Mouse (Mus musculus): Measurements from ENCODE around the gene Gng2. TPM values are rescaled to one million over a fixed set of nuclear protein-coding genes. Genes with fewer than 3 reads are reported as not detected.
"Not testable (repeated sequence)": the region's sequence is repeated elsewhere in the genome, so short reads cannot be mapped to it uniquely, and the experiment has no call there.

The Gng2 gene
- polyA plus RNA-seq, 1 experiment from 2014 or later = 54.8 TPM

DNA sequence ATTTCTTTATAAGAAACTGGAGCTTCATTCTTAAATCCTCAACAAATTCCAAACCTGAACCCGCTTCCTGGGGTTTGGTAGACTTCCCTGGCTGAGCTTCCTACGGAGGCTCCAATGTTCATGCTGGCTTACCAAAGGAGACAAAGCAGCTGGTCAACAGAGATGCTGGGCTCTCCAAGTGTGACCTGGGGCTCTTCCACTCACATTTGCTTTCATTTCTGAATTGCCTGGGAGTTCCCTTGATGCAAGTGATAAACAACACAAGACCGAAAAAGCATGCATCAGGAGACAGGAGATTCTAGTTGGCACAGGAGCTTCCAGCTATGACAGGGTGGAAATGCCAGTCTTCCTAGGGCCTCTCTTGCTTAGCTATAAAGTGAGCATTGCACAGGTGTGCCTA is 72.6 kb downstream of the Gng2 start:
- no peak overlapping the region for H3K9ac ChIP-seq
- peaks cover 21% of the 10 kb centered on the region for H3K4me1 ChIP-seq (replicated peaks)
- peak overlapping the region; percentile 62 for H3K27ac ChIP-seq
- 82% methylated on average over 3 of the region's 3 CpGs for WGBS
- no peak overlapping the region for H3K4me2 ChIP-seq
- no peaks in the 10 kb centered on the region for H3K27me3 ChIP-seq
- H3K4me3 ChIP-seq = no peak overlapping the region
- no peaks in the 10 kb centered on the region for H3K9me3 ChIP-seq (replicated peaks)
- ATAC-seq (replicated peaks; ENCODE audit: insufficient number of reproducible peaks, insufficient read depth, low FRiP score, low read depth) = no peak
- no peaks in the 10 kb centered on the region for H3K36me3 ChIP-seq

DNA sequence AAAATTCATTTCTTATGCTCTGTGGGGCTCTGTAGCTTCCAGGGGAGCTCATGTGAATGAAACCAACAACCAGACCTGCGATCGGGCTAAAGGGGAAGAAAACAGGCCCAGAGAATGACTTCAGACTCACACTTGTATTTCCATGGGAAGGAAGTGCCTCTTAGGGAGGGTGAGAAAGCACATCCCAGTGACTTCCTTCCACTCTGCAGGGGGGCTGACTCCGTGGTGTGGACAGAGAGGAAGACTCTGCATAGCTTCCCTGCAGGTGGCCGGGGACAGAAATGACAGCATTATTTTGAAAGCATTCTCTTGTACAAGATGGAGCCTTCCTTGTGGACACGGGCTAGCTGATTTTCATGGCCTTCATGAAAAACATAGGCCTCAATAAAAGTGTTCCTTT is 73.4 kb downstream of the Gng2 start:
- 57% methylated on average over 5 of the region's 5 CpGs for WGBS
- H3K4me1 ChIP-seq (replicated peaks) = peaks cover 21% of the 10 kb centered on the region
- H3K27ac ChIP-seq = no peak overlapping the region
- ATAC-seq (replicated peaks; ENCODE audit: insufficient number of reproducible peaks, insufficient read depth, low FRiP score, low read depth) = no peak
- H3K27me3 ChIP-seq = no peaks in the 10 kb centered on the region
- no peaks in the 10 kb centered on the region for H3K9me3 ChIP-seq (replicated peaks)
- no peaks in the 10 kb centered on the region for H3K36me3 ChIP-seq
- H3K4me2 ChIP-seq = no peak overlapping the region
- no peak overlapping the region for H3K9ac ChIP-seq
- no peak overlapping the region for H3K4me3 ChIP-seq

DNA sequence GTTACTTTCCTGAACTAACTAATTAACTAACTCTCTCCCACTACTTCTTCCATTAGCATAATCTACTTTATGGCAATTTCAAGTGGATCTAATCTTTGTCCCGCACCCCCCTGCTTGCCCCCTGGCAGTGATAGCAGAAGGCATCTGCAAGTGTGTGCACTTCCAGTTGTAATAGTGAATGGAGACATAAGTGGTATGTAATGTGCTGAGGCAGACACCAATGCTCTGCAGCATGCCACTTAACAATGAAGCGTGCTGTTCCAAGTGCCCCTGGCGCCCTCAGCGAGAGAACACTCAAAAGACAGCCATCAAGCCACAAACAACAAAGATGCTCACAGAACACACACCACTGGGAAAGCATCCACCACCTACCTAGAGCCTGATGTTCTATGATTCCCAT is 76.9 kb downstream of the Gng2 start:
- Histone ChIP-seq H3K9ac (no peak overlapping the region), H3K4me2 (no peak overlapping the region), H3K4me3 (no peak overlapping the region), H3K4me1 (replicated peaks) (peaks cover 9% of the 10 kb centered on the region), H3K27me3 (no peaks in the 10 kb centered on the region), H3K9me3 (replicated peaks) (no peaks in the 10 kb centered on the region), H3K36me3 (no peaks in the 10 kb centered on the region), H3K27ac (no peak overlapping the region)
- 75% methylated on average over 4 of the region's 4 CpGs for WGBS
- ATAC-seq (replicated peaks; ENCODE audit: insufficient number of reproducible peaks, insufficient read depth, low FRiP score, low read depth) = no peak

DNA sequence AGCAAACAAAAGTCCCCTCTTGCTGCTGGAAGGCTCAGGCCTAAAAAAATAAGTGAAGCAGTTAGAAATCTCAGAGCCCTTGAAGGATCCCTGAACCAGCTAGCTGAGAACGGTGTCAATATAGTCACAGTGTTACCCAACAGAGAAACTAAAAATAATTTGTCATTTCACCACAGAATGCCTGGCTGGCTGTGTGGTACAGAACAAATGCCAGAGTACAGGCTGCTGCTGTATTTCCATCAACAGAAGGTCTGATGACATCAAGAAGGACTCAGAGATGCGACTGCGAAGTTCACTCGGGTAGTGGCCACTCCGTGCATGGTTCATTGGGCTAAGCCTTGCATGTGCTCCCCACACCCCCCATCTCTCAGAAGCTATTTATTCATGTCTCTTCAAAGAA is 89.9 kb downstream of the Gng2 start:
- no peaks in the 10 kb centered on the region for H3K27me3 ChIP-seq
- WGBS = 61% methylated on average over 5 of the region's 5 CpGs
- no peak overlapping the region for H3K27ac ChIP-seq
- ATAC-seq (replicated peaks; ENCODE audit: insufficient number of reproducible peaks, insufficient read depth, low FRiP score, low read depth) = no peak
- H3K4me2 ChIP-seq = no peak overlapping the region
- 0 out of 2 replicates have a peak, but pooled peaks cover 3% of the 10 kb centered on the region for H3K4me1 ChIP-seq (replicated peaks)
- H3K9me3 ChIP-seq (replicated peaks) = no peaks in the 10 kb centered on the region
- no peak overlapping the region for H3K9ac ChIP-seq
- peaks cover 15% of the 10 kb centered on the region; the same call in 1 of the 2 replicates for H3K36me3 ChIP-seq
- no peak overlapping the region for H3K4me3 ChIP-seq

DNA sequence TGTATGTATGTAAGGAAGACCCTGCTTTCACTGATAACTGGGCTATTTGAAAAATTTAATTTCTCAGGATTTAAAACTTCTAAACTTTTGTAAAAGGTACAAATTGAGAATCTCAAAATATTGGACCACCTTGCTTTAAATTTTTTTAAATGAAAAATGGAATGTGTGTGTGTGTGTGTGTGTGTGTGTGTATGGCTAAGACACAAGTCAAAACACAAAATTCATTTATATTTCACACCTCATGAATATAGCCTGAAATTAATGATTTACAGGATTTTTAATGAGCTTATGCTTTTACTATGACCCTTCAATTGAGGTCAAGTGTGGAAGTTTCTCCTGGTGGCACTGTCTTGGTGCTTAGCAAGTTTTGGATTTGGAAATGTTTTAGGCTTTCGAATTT is 93.0 kb downstream of the Gng2 start:
- not testable (repeated sequence) for H3K27me3 ChIP-seq; H3K27ac ChIP-seq; H3K36me3 ChIP-seq; H3K4me1 ChIP-seq (replicated peaks); H3K9ac ChIP-seq; H3K4me3 ChIP-seq; H3K9me3 ChIP-seq (replicated peaks); H3K4me2 ChIP-seq; ATAC-seq (replicated peaks; ENCODE audit: insufficient number of reproducible peaks, insufficient read depth, low FRiP score, low read depth)
- 82% methylated on average over 1 of the region's 1 CpGs for WGBS

DNA sequence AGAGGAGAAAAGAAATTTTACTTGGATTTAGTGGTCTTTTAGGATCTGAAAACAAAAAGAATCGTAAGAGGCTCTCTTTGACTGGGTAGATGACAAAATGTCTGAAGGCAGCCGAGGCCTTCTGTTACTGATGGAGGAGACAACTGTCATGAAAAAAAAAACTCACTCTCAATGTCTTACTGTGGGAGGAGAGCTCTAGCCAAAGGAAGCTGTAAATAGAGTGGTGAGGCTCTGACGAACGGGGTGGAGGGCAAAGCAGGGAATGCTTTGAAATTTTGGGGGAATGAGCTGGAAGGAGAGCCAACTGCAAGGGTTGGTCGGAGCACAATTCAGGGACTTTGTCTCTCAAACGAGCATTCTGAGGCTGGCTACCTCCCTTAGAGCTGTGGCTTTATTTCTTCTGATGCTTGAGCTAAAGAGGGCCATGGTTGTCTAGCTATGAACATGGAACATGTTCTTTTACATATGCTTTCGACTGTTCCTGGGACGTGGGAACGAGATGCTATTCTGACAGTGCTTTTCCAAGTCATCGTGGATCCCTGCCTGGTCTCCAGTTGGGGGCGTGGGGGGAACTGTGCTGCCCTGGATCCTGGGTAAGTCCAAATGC is 103.1 kb downstream of the Gng2 start:
- no peak overlapping the region for H3K27ac ChIP-seq
- no peak overlapping the region for H3K4me2 ChIP-seq
- H3K4me1 ChIP-seq (replicated peaks) = no peaks in the 10 kb centered on the region
- WGBS = 77% methylated on average over 11 of the region's 11 CpGs
- no peaks in the 10 kb centered on the region for H3K27me3 ChIP-seq
- ATAC-seq (replicated peaks; ENCODE audit: insufficient number of reproducible peaks, insufficient read depth, low FRiP score, low read depth) = no peak
- no peak overlapping the region for H3K9ac ChIP-seq
- no peaks in the 10 kb centered on the region for H3K9me3 ChIP-seq (replicated peaks)
- no peak overlapping the region for H3K4me3 ChIP-seq
- H3K36me3 ChIP-seq = no peaks in the 10 kb centered on the region

DNA sequence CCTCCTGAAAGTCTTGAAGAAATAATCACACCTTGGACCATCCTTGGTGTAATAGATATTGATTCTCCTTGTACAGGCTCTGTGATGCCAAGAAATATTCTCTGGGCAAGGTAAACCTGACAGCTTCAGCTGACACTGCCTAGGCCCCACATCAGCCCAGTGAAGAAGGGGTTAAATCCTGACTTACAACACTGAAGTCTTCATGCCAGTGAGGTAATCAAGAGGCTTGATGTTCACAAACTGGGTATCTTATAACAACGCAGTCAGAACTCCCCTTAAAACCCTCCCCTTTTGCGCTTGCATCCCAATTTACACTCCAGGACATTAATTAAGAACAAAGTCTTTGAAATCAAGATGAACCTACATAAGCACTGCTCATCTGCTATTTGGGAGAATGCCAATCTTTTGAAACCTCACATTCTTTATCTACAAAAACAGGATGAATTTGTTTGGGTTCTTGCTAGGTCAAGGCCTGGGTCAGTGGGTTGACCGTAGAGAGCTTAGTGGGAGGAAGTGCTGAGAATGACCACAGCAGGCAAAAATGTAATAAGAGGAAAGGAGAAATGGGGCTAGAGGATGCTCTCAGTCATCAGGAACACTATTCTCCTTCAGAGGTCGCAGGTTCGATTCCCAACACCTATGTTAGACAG is 110.0 kb downstream of the Gng2 start:
- H3K27ac ChIP-seq = no peak overlapping the region
- peaks cover 10% of the 10 kb centered on the region for H3K4me1 ChIP-seq (replicated peaks)
- no peak overlapping the region for H3K4me3 ChIP-seq
- no peak for ATAC-seq (replicated peaks; ENCODE audit: insufficient number of reproducible peaks, insufficient read depth, low FRiP score, low read depth)
- 62% methylated on average over 5 of the region's 5 CpGs for WGBS
- no peak overlapping the region for H3K9ac ChIP-seq
- no peak overlapping the region for H3K4me2 ChIP-seq
- no peaks in the 10 kb centered on the region for H3K9me3 ChIP-seq (replicated peaks)
- H3K36me3 ChIP-seq = no peaks in the 10 kb centered on the region
- no peaks in the 10 kb centered on the region for H3K27me3 ChIP-seq

DNA sequence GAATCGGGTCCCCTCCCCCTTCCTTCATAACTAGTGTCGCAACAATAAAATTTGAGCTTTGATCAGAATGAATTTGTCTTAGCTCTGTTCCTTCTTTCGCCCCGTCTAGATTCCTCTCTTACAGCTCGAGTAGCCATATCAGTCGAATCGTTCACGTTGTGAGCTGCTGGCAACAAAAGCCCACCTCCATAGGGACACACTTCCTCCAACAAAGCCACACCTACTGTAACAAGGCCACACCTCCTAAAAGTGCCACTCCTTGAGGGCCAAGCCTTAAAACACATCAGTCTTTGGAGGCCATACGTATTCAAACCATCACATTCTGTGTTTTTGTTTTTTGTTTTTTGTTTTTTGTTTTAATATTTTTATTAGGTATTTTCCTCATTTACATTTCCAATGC is 112.3 kb downstream of the Gng2 start:
- not testable (repeated sequence) for H3K9me3 ChIP-seq (replicated peaks); H3K27me3 ChIP-seq; H3K36me3 ChIP-seq; H3K4me1 ChIP-seq (replicated peaks); H3K9ac ChIP-seq; H3K4me3 ChIP-seq; H3K4me2 ChIP-seq; H3K27ac ChIP-seq; ATAC-seq (replicated peaks; ENCODE audit: insufficient number of reproducible peaks, insufficient read depth, low FRiP score, low read depth)
- 80% methylated on average over 9 of the region's 9 CpGs for WGBS

DNA sequence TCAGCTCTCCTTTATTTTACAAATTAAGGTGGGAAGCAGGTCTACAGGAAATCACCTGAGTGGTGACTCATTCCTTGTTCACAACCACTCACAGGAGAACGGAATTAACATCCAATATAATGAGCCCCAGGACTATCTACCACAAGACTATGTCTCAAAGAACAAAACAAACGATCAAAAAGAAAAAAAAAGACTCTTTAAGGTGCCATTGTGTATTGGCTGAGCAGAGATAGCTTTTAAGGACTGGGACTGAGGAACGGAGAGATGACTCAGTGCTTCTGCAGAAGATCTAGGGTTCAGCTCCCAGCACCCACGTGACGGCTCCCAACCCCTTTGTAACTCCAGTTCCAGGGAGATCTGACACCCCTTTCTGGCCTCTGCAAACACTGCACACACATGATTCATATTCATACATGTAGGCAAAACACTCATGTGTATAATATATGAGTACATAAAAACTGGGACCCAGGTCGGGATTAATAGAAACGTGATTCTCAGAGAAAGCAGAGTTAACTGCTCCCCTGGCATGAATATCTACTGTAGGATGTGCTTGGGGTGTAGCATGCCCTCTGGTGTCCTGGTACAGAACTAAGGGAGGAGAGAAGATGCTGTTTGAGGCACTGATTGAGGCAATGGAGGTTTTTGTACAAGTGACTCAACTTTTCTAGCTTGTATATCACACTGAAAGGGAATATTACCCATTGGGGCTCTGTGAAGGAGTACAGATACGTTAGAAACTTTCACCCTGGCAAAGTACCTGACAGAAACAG is 115.9 kb downstream of the Gng2 start:
- WGBS = 80% methylated on average over 8 of the region's 8 CpGs
- no peak overlapping the region for H3K27ac ChIP-seq
- no peaks in the 10 kb centered on the region for H3K36me3 ChIP-seq
- H3K9me3 ChIP-seq (replicated peaks) = no peaks in the 10 kb centered on the region
- H3K4me1 ChIP-seq (replicated peaks) = no peaks in the 10 kb centered on the region
- no peak overlapping the region for H3K4me3 ChIP-seq
- no peak for ATAC-seq (replicated peaks; ENCODE audit: insufficient number of reproducible peaks, insufficient read depth, low FRiP score, low read depth)
- H3K4me2 ChIP-seq = no peak overlapping the region
- no peak overlapping the region for H3K9ac ChIP-seq
- no peaks in the 10 kb centered on the region for H3K27me3 ChIP-seq

DNA sequence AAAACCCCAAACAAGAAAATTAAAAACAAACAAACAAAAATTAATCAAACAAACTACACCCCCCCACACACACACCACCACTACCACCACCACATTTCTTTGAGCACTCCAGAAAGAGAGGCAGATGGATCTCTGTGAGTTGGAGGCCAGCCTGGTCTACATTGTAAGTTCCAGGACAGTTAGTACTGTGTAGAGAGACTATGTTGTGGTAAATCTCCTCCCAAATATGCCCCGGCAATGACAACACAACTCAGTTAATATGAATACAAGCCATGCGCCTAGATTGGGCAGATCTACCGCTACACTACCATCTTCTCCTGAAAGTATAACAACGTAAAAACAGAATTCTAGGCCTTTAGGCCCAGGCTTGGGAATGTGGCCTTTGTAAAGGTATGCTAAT is 117.1 kb downstream of the Gng2 start:
- no peaks in the 10 kb centered on the region for H3K36me3 ChIP-seq
- H3K4me3 ChIP-seq = no peak overlapping the region
- no peak for ATAC-seq (replicated peaks; ENCODE audit: insufficient number of reproducible peaks, insufficient read depth, low FRiP score, low read depth)
- H3K27ac ChIP-seq = no peak overlapping the region
- no peak overlapping the region for H3K9ac ChIP-seq
- no peaks in the 10 kb centered on the region for H3K9me3 ChIP-seq (replicated peaks)
- no peak overlapping the region for H3K4me2 ChIP-seq
- no peaks in the 10 kb centered on the region for H3K27me3 ChIP-seq
- WGBS = 88% methylated on average over 4 of the region's 4 CpGs
- H3K4me1 ChIP-seq (replicated peaks) = no peaks in the 10 kb centered on the region

DNA sequence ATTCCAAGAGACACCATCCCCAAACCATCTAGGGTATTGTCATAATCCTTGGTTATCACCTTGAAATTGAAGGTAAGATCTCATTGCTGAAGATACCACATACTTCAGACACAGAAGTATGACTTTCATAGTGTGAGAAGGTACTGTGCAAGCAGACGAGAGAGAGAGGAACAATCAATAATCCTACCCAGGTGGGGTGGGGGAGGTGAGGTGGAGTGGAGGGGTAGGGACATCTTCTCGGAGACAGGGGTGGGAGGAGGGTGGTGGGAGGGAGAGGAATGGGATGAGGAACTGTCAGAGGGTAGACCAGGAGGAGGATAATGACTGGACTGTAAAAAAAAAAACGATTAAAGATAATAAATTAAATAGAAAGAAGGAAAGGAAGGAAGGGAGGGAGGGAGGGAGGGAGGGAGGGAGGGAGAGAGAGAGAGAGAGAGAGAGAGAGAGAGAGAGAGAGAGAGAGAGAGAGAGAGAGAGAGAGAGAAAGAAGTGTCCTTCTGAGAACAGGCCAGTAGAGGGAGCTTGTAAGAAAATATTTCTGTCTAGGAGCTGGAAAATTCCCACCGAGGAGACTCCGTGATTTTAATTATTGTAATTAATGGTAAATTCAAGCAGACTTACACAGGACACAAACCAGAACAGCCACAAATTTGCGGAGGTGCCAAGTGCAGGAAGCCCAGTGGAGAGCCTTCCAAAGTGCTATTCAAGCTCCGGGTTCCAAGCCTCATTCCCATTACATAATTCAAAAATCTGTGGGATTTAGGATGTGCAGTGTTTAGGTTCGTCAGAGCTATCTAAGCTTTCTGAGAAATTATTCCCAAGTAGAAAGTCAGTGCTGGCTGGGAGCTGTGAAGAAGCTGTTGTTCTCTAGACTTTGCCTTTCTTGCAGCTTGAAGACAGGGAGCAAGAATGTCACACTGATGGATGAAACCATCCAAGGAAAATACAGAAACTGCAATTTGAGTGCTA is 118.3 kb downstream of the Gng2 start:
- Histone ChIP-seq H3K4me2 (0 out of 2 replicates have a peak overlapping the region, but pooled peaks have one; percentile 13), H3K9ac (no peak overlapping the region), H3K4me3 (no peak overlapping the region), H3K9me3 (replicated peaks) (no peaks in the 10 kb centered on the region), H3K27ac (no peak overlapping the region), H3K4me1 (replicated peaks) (no peaks in the 10 kb centered on the region), H3K36me3 (no peaks in the 10 kb centered on the region), H3K27me3 (no peaks in the 10 kb centered on the region)
- no peak for ATAC-seq (replicated peaks; ENCODE audit: insufficient number of reproducible peaks, insufficient read depth, low FRiP score, low read depth)
- 40% methylated on average over 7 of the region's 8 CpGs for WGBS
